Mouse (Mus musculus) midbrain, postnatal 0 days (tissue): Measurements from ENCODE around the gene Snx14. TPM values are rescaled to one million over a fixed set of nuclear protein-coding genes. Genes with fewer than 3 reads are reported as not detected.

Experiments used
- ATAC-seq: fragments of 200-750 bp; cut with Nextera tagmentation; 2 replicates; pipeline ENCODE4 v1.8.0; 2017; ENCODE audit warnings: moderate number of reproducible peaks, mild to moderate bottlenecking, moderate TSS enrichment, moderate library complexity; ENCODE audit not compliant: low FRiP score
- DNase-seq: peaks from one replicate; pipeline ENCODE4 v3.0.0-alpha.2; 2015; ENCODE audit warnings: low spot score
- H3K27ac ChIP-seq: fragments of 300-500 bp; sonication (generic); 2 replicates; pipeline ENCODE4 v1.5.1; 2014; ENCODE audit warnings: low read depth, mild to moderate bottlenecking, low read length, mixed read lengths
- H3K27me3 ChIP-seq: fragments of 300-500 bp; sonication (generic); 2 replicates; pipeline ENCODE4 v1.6.1; 2014; ENCODE audit warnings: low read length, control low read depth, mixed read lengths; ENCODE audit not compliant: insufficient read depth
- H3K36me3 ChIP-seq: fragments of 300-500 bp; sonication (generic); 2 replicates; pipeline ENCODE4 v1.6.1; 2014; ENCODE audit warnings: low read length, control low read depth, mixed read lengths; ENCODE audit not compliant: insufficient read depth
- H3K4me1 ChIP-seq: fragments of 300-500 bp; sonication (generic); 2 replicates; pipeline ENCODE4 v1.6.1; 2014; ENCODE audit warnings: mild to moderate bottlenecking, control low read depth, antibody characterized with exemption, low read length, mixed read lengths; ENCODE audit not compliant: insufficient read depth
- H3K4me2 ChIP-seq: fragments of 300-500 bp; sonication (generic); 2 replicates; pipeline ENCODE4 v1.6.1; 2014; ENCODE audit warnings: low read depth, mild to moderate bottlenecking, low read length, mixed read lengths; ENCODE audit not compliant: poor library complexity, severe bottlenecking
- H3K4me3 ChIP-seq: fragments of 300-500 bp; sonication (generic); 2 replicates; pipeline ENCODE4 v1.5.1; 2014; ENCODE audit warnings: low read depth, mild to moderate bottlenecking, low read length, moderate library complexity
- H3K9ac ChIP-seq: fragments of 300-500 bp; sonication (generic); replicated peaks from 2 replicates; pipeline ENCODE4 v1.6.1; 2014; ENCODE audit warnings: mild to moderate bottlenecking, low read length, moderate library complexity, mixed read lengths; ENCODE audit not compliant: poor library complexity, severe bottlenecking
- H3K9me3 ChIP-seq: fragments of 300-500 bp; sonication (generic); 2 replicates; pipeline ENCODE4 v1.6.1; 2016; ENCODE audit warnings: low read length, control low read depth
- CTCF ChIP-seq: IDR thresholded peaks from 2 replicates; pipeline ENCODE4 v1.5.1; 2016; ENCODE audit warnings: antibody characterized with exemption, mild to moderate bottlenecking
- WGBS: fragments of 180-500 bp; shearing (Covaris S2); extraction: QIAGEN DNeasy Blood & Tissue Kit; methylation state at CpG from one replicate; pipeline ENCODE4 v1.1.7; 2014; 5-methylcytosine and 5-hydroxymethylcytosine counted together
- polyA plus RNA-seq: library from polyadenylated mRNA; unstranded; fragments of >200 nt; fragmentation: Nextera tagmentation; extraction: Ambion mirVana; gene quantifications from 2 replicates; pipeline ENCODE4 v1.2.1, GENCODE M21; 2015
- total RNA-seq: library from RNA; depleted of rRNA; stranded (reverse); fragments of >200 nt; gene quantifications from 2 replicates; pipeline ENCODE4 v1.2.3, GENCODE M21; 2014

The Snx14 gene
- total and polyA plus RNA-seq, 2 experiments from 2014 or later = 28.6 to 43.0 TPM

- Histone ChIP-seq H3K4me2 (no peak overlapping the region), H3K27ac (no peak overlapping the region), H3K4me3 (no peak overlapping the region), H3K4me1 (no peaks in the 10 kb centered on the region), H3K27me3 (no peaks in the 10 kb centered on the region), H3K9ac (no peak overlapping the region), H3K36me3 (no peaks in the 10 kb centered on the region), H3K9me3 (no peaks in the 10 kb centered on the region)
- 52% methylated on average over 7 of the region's 7 CpGs for WGBS
- TF ChIP-seq CTCF = no peak
- ATAC-seq (no peak), DNase-seq (no peak)
Measured at GRCm38 (mm10) chr9:88342241-88342640, 96.5 kb downstream of the Snx14 start.

GRCm38 (mm10) chr9:88340819-88341218 is 97.9 kb downstream of the Snx14 start:
- no peak overlapping the region for H3K27ac ChIP-seq
- no peak overlapping the region for H3K4me2 ChIP-seq
- TF ChIP-seq CTCF = no peak
- H3K27me3 ChIP-seq = no peaks in the 10 kb centered on the region
- no peaks in the 10 kb centered on the region for H3K4me1 ChIP-seq
- ATAC-seq (no peak), DNase-seq (no peak)
- H3K9me3 ChIP-seq = no peaks in the 10 kb centered on the region
- WGBS = 89% methylated on average over 3 of the region's 3 CpGs
- H3K36me3 ChIP-seq = no peaks in the 10 kb centered on the region
- no peak overlapping the region for H3K9ac ChIP-seq
- no peak overlapping the region for H3K4me3 ChIP-seq

GRCm38 (mm10) chr9:88335839-88336238 is 102.9 kb downstream of the Snx14 start:
- 81% methylated on average over 1 of the region's 2 CpGs for WGBS

GRCm38 (mm10) chr9:88332447-88332846 is 106.3 kb downstream of the Snx14 start:
- ATAC-seq (no peak), DNase-seq (no peak)
- H3K36me3 ChIP-seq = no peaks in the 10 kb centered on the region
- WGBS = 16% methylated on average over 3 of the region's 3 CpGs
- H3K27ac ChIP-seq = no peak overlapping the region
- TF ChIP-seq CTCF = no peak
- no peaks in the 10 kb centered on the region for H3K27me3 ChIP-seq
- no peak overlapping the region for H3K4me3 ChIP-seq
- H3K4me1 ChIP-seq = no peaks in the 10 kb centered on the region
- H3K4me2 ChIP-seq = no peak overlapping the region
- H3K9ac ChIP-seq = no peak overlapping the region
- no peaks in the 10 kb centered on the region for H3K9me3 ChIP-seq

More at GRCm38 (mm10) chr9:88335839-88336238, 102.9 kb downstream of the Snx14 start:
- Histone ChIP-seq H3K9ac (no peak overlapping the region), H3K9me3 (no peaks in the 10 kb centered on the region), H3K36me3 (no peaks in the 10 kb centered on the region), H3K4me2 (no peak overlapping the region), H3K27me3 (no peaks in the 10 kb centered on the region), H3K4me1 (no peaks in the 10 kb centered on the region), H3K27ac (no peak overlapping the region), H3K4me3 (no peak overlapping the region)
- DNase-seq (no peak), ATAC-seq (no peak)
- no peak for TF ChIP-seq CTCF

GRCm38 (mm10) chr9:88330316-88330715 is 108.4 kb downstream of the Snx14 start:
- no peak overlapping the region for H3K4me3 ChIP-seq
- no peak overlapping the region for H3K4me2 ChIP-seq
- no peaks in the 10 kb centered on the region for H3K36me3 ChIP-seq
- H3K9ac ChIP-seq = no peak overlapping the region
- H3K27ac ChIP-seq = no peak overlapping the region
- DNase-seq (no peak), ATAC-seq (no peak)
- no peak for TF ChIP-seq CTCF
- no peaks in the 10 kb centered on the region for H3K27me3 ChIP-seq
- no peaks in the 10 kb centered on the region for H3K4me1 ChIP-seq
- WGBS = 78% methylated on average over 3 of the region's 3 CpGs
- H3K9me3 ChIP-seq = no peaks in the 10 kb centered on the region

GRCm38 (mm10) chr9:88329166-88329748 is 109.5 kb downstream of the Snx14 start:
- no peak overlapping the region for H3K4me3 ChIP-seq
- H3K36me3 ChIP-seq = no peaks in the 10 kb centered on the region
- no peaks in the 10 kb centered on the region for H3K9me3 ChIP-seq
- ATAC-seq = no peak
- H3K4me1 ChIP-seq = no peaks in the 10 kb centered on the region
- WGBS = 51% methylated on average over 10 of the region's 10 CpGs
- no peak overlapping the region for H3K4me2 ChIP-seq
- TF ChIP-seq CTCF = no peak
- no peaks in the 10 kb centered on the region for H3K27me3 ChIP-seq
- H3K9ac ChIP-seq = no peak overlapping the region
- no peak for DNase-seq
- H3K27ac ChIP-seq = no peak overlapping the region
